Mouse (Mus musculus): ENCODE measurements around the gene Gtf2a2. TPM values are rescaled to one million over a fixed set of nuclear protein-coding genes. Genes with fewer than 3 reads are reported as not detected.

The Gtf2a2 gene
- polyA plus RNA-seq, 1 experiment from 2014 or later, result 172 TPM

Other genes starting within 250 kb of the Gtf2a2 start
- gene Bnip2, start 23.1 kb upstream of the Gtf2a2 start, polyA plus RNA-seq (2015; fragmentation: Nextera tagmentation; extraction: Ambion mirVana), result 73.8 and 78.7 TPM in 2 replicates
- gene Gcnt3, start 25.5 kb downstream of the Gtf2a2 start, polyA plus RNA-seq (2015; fragmentation: Nextera tagmentation; extraction: Ambion mirVana), result not detected in 2 replicates
- gene Fam81a, start 130.0 kb downstream of the Gtf2a2 start, polyA plus RNA-seq (2015; fragmentation: Nextera tagmentation; extraction: Ambion mirVana), result 8.2 and 8.4 TPM in 2 replicates
- gene Myo1e, start 194.8 kb downstream of the Gtf2a2 start, polyA plus RNA-seq (2015; fragmentation: Nextera tagmentation; extraction: Ambion mirVana), result 5.3 and 6.1 TPM in 2 replicates